Mouse (Mus musculus) adrenal gland, adult 18-20 months (tissue): ENCODE results near the gene Rnf216. TPM values are rescaled to one million over a fixed set of nuclear protein-coding genes. Genes with fewer than 3 reads are reported as not detected.
"Not testable (repeated sequence)": the region's sequence is repeated elsewhere in the genome, so short reads cannot be mapped to it uniquely, and the experiment has no call there.

ENCODE experiments used
- DNase-seq, 2 experiments: peaks; one replicate each; pipeline ENCODE4 v3.0.0; 2021 to 2022; ENCODE audit warnings: low spot score in 2 of 2
- long read RNA-seq, 2 experiments: library from polyadenylated mRNA; stranded (forward); transcript quantifications; one replicate each; pipeline ENCODE4 v2.0.0; 2021
- total RNA-seq, 2 experiments: library from RNA; stranded (reverse); gene quantifications; 1 replicate in 1 of 2; 2 replicates in 1 of 2; pipeline ENCODE4 v1.2.3; 2021

Gene Rnf216
- 10 to 100 TPM; 33.6 to 44.9 TPM for total RNA-seq
- long read RNA-seq, experiment 1, full-length matches to known transcripts: 5 of 14 reads
- long read RNA-seq, experiment 1, partial matches to known transcripts: 5 of 14 reads
- long read RNA-seq, experiment 1, other reads (novel, unspliced or antisense): 4 of 14 reads
- long read RNA-seq, experiment 2, full-length matches to known transcripts: 8 of 29 reads
- long read RNA-seq, experiment 2, partial matches to known transcripts: 6 of 29 reads
- long read RNA-seq, experiment 2, other reads (novel, unspliced or antisense): 15 of 29 reads

- DNase-seq: peak; percentile 90 to 94
Measured at GRCm38 (mm10) chr5:143112281-143113246, at the start of gene Rnf216. Rnf216 (minus strand) TSS chr5:143112994.

- no peak for DNase-seq
Measured at GRCm38 (mm10) chr5:143155534-143155933, 42.7 kb upstream of the Rnf216 start.

GRCm38 (mm10) chr5:143153756-143154155, 41.0 kb upstream of the Rnf216 start:
- DNase-seq: no peak

GRCm38 (mm10) chr5:143150044-143150443, 37.2 kb upstream of the Rnf216 start:
- no peak for DNase-seq

- no peak for DNase-seq
Measured at GRCm38 (mm10) chr5:143149536-143149935, 36.7 kb upstream of the Rnf216 start.

GRCm38 (mm10) chr5:143148661-143149060, 35.9 kb upstream of the Rnf216 start:
- no peak for DNase-seq

- no peak for DNase-seq
Measured at GRCm38 (mm10) chr5:143147481-143147880, 34.7 kb upstream of the Rnf216 start, which contains the start of gene Olfr718-ps1. Olfr718-ps1 (minus strand) TSS chr5:143147581.

GRCm38 (mm10) chr5:143137580-143137979, 24.8 kb upstream of the Rnf216 start:
- DNase-seq: no peak

GRCm38 (mm10) chr5:143135042-143135441, 22.2 kb upstream of the Rnf216 start:
- no peak for DNase-seq

- not testable (repeated sequence) for DNase-seq
Measured at GRCm38 (mm10) chr5:143134216-143135010, 21.6 kb upstream of the Rnf216 start.

- no peak for DNase-seq
Measured at GRCm38 (mm10) chr5:143132935-143133514, 20.2 kb upstream of the Rnf216 start.

- DNase-seq: peak in 1 of 2 experiments; percentile 28
Measured at GRCm38 (mm10) chr5:143130342-143130741, 17.5 kb upstream of the Rnf216 start.

- no peak for DNase-seq
Measured at GRCm38 (mm10) chr5:143129101-143129500, 16.3 kb upstream of the Rnf216 start.

GRCm38 (mm10) chr5:143127837-143128236, 15.0 kb upstream of the Rnf216 start:
- no peak for DNase-seq

- no peak for DNase-seq
Measured at GRCm38 (mm10) chr5:143126908-143127307, 14.1 kb upstream of the Rnf216 start.

GRCm38 (mm10) chr5:143126089-143126488, 13.3 kb upstream of the Rnf216 start:
- DNase-seq: no peak

GRCm38 (mm10) chr5:143125601-143126000, 12.8 kb upstream of the Rnf216 start:
- DNase-seq: no peak

- no peak for DNase-seq
Measured at GRCm38 (mm10) chr5:143124805-143125378, 12.1 kb upstream of the Rnf216 start.

- DNase-seq: no peak
Measured at GRCm38 (mm10) chr5:143122673-143123072, 9.9 kb upstream of the Rnf216 start.

- DNase-seq: no peak
Measured at GRCm38 (mm10) chr5:143122125-143122524, 9.3 kb upstream of the Rnf216 start.
